Mouse (Mus musculus) kidney, postnatal 25 days (tissue): ENCODE measurements around the gene Atp2b2.
A peak's percentile ranks its signal among the peaks of the same experiment; 100 is the strongest.

Experiments used
- DNase-seq, 2 experiments: peaks; one replicate each; pipeline ENCODE4 v3.0.0; 2021; ENCODE audit warnings: mixed read lengths in 2 of 2

The Atp2b2 gene

GRCm38 (mm10) chr6:114042332-114042731 lies at the start of gene Atp2b2:
TSS of gene Atp2b2 (minus strand) at chr6:114042613.
- DNase-seq, result no peak

- DNase-seq, result peak in 1 of 2 experiments; percentile 79
Observed at GRCm38 (mm10) chr6:114089626-114090025, 47.2 kb upstream of the Atp2b2 start.

- peak in 1 of 2 experiments; percentile 58 for DNase-seq
Observed at GRCm38 (mm10) chr6:114087106-114087505, 44.7 kb upstream of the Atp2b2 start.

GRCm38 (mm10) chr6:114078556-114078955 lies 36.1 kb upstream of the Atp2b2 start:
- DNase-seq, result no peak

- peak in 1 of 2 experiments; percentile 8 for DNase-seq
Observed at GRCm38 (mm10) chr6:114076560-114076959, 34.1 kb upstream of the Atp2b2 start.

- DNase-seq, result no peak
Observed at GRCm38 (mm10) chr6:114076061-114076460, 33.6 kb upstream of the Atp2b2 start.

- DNase-seq, result no peak
Observed at GRCm38 (mm10) chr6:114074929-114075328, 32.5 kb upstream of the Atp2b2 start.

GRCm38 (mm10) chr6:114074256-114074655 lies 31.8 kb upstream of the Atp2b2 start:
- no peak for DNase-seq

GRCm38 (mm10) chr6:114071564-114071963 lies 29.2 kb upstream of the Atp2b2 start:
- DNase-seq, result peak in 1 of 2 experiments; percentile 73

GRCm38 (mm10) chr6:114063100-114063499 lies 20.7 kb upstream of the Atp2b2 start:
- no peak for DNase-seq

GRCm38 (mm10) chr6:114062688-114063087 lies 20.3 kb upstream of the Atp2b2 start:
- no peak for DNase-seq

GRCm38 (mm10) chr6:114059206-114059605 lies 16.8 kb upstream of the Atp2b2 start:
- no peak for DNase-seq

GRCm38 (mm10) chr6:114058030-114058808 lies 15.8 kb upstream of the Atp2b2 start:
- DNase-seq, result no peak

GRCm38 (mm10) chr6:114055311-114055710 lies 12.9 kb upstream of the Atp2b2 start:
- no peak for DNase-seq

GRCm38 (mm10) chr6:114044962-114045361 lies 2.5 kb upstream of the Atp2b2 start:
- DNase-seq, result no peak

GRCm38 (mm10) chr6:114042836-114043235 lies 423 bp upstream of the Atp2b2 start:
- DNase-seq, result no peak

- no peak for DNase-seq
Observed at GRCm38 (mm10) chr6:114041911-114042284, 515 bp downstream of the Atp2b2 start.

- peak in 1 of 2 experiments; percentile 25 for DNase-seq
Observed at GRCm38 (mm10) chr6:114041097-114041910, 1.1 kb downstream of the Atp2b2 start.

GRCm38 (mm10) chr6:114035704-114036103 lies 6.7 kb downstream of the Atp2b2 start:
- DNase-seq, result no peak

GRCm38 (mm10) chr6:114032822-114033221 lies 9.6 kb downstream of the Atp2b2 start:
- DNase-seq, result no peak

GRCm38 (mm10) chr6:114023794-114024193 lies 18.6 kb downstream of the Atp2b2 start:
- no peak for DNase-seq

GRCm38 (mm10) chr6:114022104-114022503 lies 20.3 kb downstream of the Atp2b2 start:
- DNase-seq, result no peak

GRCm38 (mm10) chr6:114013801-114014200 lies 28.6 kb downstream of the Atp2b2 start:
- DNase-seq, result no peak

GRCm38 (mm10) chr6:114012834-114013233 lies 29.6 kb downstream of the Atp2b2 start:
- DNase-seq, result peak; percentile 83 to 91
